Mouse (Mus musculus): ENCODE measurements around the gene Fap. TPM values are rescaled to one million over a fixed set of nuclear protein-coding genes. Genes with fewer than 3 reads are reported as not detected.

The Fap gene
- total and polyA plus RNA-seq, 2 experiments from 2014 or later: 0.52 to 0.77 TPM

DNA sequence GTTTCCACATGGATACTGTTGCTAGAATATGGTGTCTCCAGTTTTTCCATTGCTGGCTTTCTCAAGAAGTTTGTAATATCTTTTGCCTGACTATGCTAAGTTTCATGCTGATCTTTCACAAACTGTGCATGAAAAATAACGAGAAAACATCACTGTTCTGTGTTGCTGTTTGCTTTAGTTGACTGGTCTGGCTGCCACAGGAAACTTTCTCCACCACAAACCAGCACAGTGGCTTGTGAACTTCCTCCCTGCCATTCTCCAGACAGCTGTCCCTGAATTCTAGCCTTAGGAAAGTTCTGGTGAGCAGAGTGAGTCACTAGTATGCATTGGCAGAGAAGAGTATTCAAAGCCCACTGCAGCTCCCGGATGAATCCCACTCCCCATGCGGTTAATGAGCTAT, 1.1 kb upstream of the Fap start:
- Histone ChIP-seq H3K4me1 (ENCODE audit: insufficient read depth, low read length) (no peaks in the 10 kb centered on the region), H3K27ac (ENCODE audit: low read depth, low read length) (no peak overlapping the region), H3K4me3 (ENCODE audit: low read depth, low read length) (no peak overlapping the region), H3K9me3 (ENCODE audit: low read length) (no peaks in the 10 kb centered on the region), H3K4me2 (ENCODE audit: low read depth, low read length, poor library complexity, severe bottlenecking) (no peak overlapping the region), H3K9ac (replicated peaks; ENCODE audit: low read length, poor library complexity, severe bottlenecking) (no peak overlapping the region), H3K27me3 (ENCODE audit: insufficient read depth, low read length) (no peaks in the 10 kb centered on the region), H3K36me3 (ENCODE audit: insufficient read depth, low read length) (no peaks in the 10 kb centered on the region)
- no peak for ATAC-seq (ENCODE audit: low FRiP score)
- no peak for TF ChIP-seq CTCF (IDR thresholded peaks at IDR 0.05)
- no peak for DNase-seq (ENCODE audit: low spot score)
- WGBS: 82% methylated on average over 3 of the region's 3 CpGs

DNA sequence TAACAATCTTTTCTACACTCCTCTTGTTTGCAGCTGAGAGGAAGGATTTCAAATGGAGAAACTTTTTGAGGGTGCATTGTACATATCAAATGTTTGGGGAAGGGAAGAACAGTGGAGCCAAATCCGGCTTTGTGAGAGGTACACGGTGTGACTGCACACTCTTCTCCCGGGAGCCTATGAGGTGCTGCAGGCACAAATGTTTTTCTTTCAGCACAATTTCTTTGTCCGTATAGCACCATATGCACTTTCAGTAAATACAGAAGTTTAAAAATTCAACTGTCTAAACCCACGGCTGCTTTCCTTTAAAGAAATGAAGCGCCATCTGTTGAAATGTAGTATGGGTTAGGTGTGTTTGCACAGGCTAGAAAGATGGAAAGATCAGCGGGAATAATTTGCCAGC, 375 bp upstream of the Fap start:
- Histone ChIP-seq H3K27me3 (ENCODE audit: insufficient read depth, low read length) (no peaks in the 10 kb centered on the region), H3K4me3 (ENCODE audit: low read depth, low read length) (no peak overlapping the region), H3K9ac (replicated peaks; ENCODE audit: low read length, poor library complexity, severe bottlenecking) (no peak overlapping the region), H3K4me1 (ENCODE audit: insufficient read depth, low read length) (no peaks in the 10 kb centered on the region), H3K4me2 (ENCODE audit: low read depth, low read length, poor library complexity, severe bottlenecking) (no peak overlapping the region), H3K9me3 (ENCODE audit: low read length) (no peaks in the 10 kb centered on the region), H3K36me3 (ENCODE audit: insufficient read depth, low read length) (no peaks in the 10 kb centered on the region), H3K27ac (ENCODE audit: low read depth, low read length) (no peak overlapping the region)
- 83% methylated on average over 7 of the region's 7 CpGs for WGBS
- no peak for ATAC-seq (ENCODE audit: low FRiP score)
- no peak for DNase-seq (ENCODE audit: low spot score)
- no peak for TF ChIP-seq CTCF (IDR thresholded peaks at IDR 0.05)

DNA sequence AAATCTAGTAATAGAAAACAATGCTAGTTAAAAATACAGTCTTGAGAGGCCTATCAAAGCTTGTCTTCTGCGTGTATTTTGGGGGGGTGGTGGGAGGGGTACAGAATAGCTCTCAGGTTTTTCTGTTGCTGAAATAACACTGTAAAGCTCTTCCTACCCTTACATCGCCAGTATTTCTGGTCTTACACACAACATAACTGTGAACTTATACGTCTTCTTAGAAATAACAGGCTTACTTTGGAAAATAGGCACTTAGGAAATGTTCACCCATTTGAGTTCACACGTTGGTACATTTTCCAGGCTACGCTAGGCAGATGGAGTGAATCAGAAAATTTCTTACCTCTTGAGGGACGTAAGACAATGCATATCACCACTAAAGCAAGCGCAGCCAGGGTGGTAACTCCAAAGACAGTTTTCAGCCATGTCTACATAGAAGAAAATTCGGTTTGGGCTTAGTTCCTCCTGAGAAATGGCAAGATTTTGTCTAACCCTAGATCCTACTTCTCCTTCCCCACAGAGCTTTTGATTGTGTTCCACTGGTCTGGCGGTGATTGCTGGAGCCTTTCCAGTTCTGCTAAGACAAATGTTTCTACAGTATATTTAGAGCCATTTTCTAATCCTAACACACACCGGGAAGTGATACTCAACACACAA, 649 bp downstream of the Fap start:
- WGBS: 80% methylated on average over 10 of the region's 10 CpGs
- peak; percentile 4 for DNase-seq (ENCODE audit: low spot score)
- no peak overlapping the region for H3K4me3 ChIP-seq (ENCODE audit: low read depth, low read length)
- no peaks in the 10 kb centered on the region for H3K27me3 ChIP-seq (ENCODE audit: insufficient read depth, low read length)
- no peaks in the 10 kb centered on the region for H3K36me3 ChIP-seq (ENCODE audit: insufficient read depth, low read length)
- TF ChIP-seq CTCF (IDR thresholded peaks at IDR 0.05): no peak
- no peaks in the 10 kb centered on the region for H3K9me3 ChIP-seq (ENCODE audit: low read length)
- H3K4me2 ChIP-seq (ENCODE audit: low read depth, low read length, poor library complexity, severe bottlenecking): no peak overlapping the region
- ATAC-seq (ENCODE audit: low FRiP score): no peak
- H3K4me1 ChIP-seq (ENCODE audit: insufficient read depth, low read length): no peaks in the 10 kb centered on the region
- no peak overlapping the region for H3K9ac ChIP-seq (replicated peaks; ENCODE audit: low read length, poor library complexity, severe bottlenecking)
- H3K27ac ChIP-seq (ENCODE audit: low read depth, low read length): no peak overlapping the region

DNA sequence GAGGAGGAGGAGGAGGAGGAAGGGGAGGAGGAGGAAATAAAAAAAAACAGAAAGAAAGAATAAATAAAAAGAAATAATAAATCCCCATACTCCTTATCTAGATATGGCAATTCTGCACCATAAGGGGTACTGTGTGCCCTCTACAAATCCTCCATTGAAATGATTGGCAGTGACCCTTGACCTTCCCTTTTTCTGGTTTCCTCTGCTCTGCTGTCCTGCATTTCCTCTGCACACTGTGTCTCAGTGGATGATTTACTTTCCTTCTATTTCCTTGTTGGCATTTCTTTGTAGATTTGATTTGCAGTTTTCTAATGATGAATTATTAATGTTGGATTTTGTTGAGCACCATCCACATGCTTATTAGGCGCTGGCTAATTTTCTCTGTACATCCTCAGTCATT, 9.2 kb downstream of the Fap start:
- H3K4me3 ChIP-seq (ENCODE audit: low read depth, low read length): no peak overlapping the region
- H3K9me3 ChIP-seq (ENCODE audit: low read length): no peaks in the 10 kb centered on the region
- no peaks in the 10 kb centered on the region for H3K4me1 ChIP-seq (ENCODE audit: insufficient read depth, low read length)
- WGBS: 92% methylated on average over 1 of the region's 1 CpGs
- no peak for TF ChIP-seq CTCF (IDR thresholded peaks at IDR 0.05)
- no peak overlapping the region for H3K4me2 ChIP-seq (ENCODE audit: low read depth, low read length, poor library complexity, severe bottlenecking)
- no peaks in the 10 kb centered on the region for H3K36me3 ChIP-seq (ENCODE audit: insufficient read depth, low read length)
- DNase-seq (ENCODE audit: low spot score): no peak
- no peak for ATAC-seq (ENCODE audit: low FRiP score)
- no peak overlapping the region for H3K9ac ChIP-seq (replicated peaks; ENCODE audit: low read length, poor library complexity, severe bottlenecking)
- no peaks in the 10 kb centered on the region for H3K27me3 ChIP-seq (ENCODE audit: insufficient read depth, low read length)
- H3K27ac ChIP-seq (ENCODE audit: low read depth, low read length): no peak overlapping the region

DNA sequence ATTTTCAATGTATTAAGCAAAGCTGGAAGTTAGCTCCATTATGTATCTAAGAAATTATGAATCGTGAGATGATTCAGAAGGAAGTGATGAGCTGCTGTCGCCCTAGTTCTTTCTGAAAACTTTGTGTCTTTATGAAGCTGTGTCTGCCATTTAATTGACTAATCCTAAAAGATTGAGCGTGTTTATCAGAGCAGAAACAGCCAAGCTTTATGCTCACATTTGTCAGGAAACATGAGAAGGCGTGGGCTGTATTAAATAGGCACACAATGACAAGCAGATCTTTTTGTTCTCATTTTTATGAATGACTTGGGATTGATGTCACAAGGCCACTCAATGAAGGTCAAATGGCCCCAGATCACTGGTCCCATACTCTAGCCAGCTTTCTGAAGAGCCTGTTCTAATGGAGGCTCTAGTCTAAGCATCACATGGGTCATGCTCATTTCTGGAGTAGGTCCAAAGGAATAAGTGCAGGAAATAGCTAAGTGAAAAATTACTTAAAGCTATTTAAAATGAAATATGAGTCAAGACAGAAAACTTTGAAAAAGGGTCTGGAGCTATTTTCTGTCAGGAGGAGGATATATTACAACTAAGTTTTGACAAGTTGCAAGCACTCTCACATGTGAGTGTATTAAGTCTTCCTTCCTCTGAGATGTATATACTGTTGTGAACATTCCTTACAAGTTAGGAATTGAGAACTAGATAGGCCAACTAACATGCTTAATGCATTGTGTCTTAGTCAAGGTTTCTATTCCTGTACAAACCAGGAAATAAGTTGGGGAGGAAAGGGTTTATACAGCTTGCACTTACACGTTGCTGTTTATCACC, 11.0 kb downstream of the Fap start:
- Histone ChIP-seq H3K9ac (replicated peaks; ENCODE audit: low read length, poor library complexity, severe bottlenecking) (no peak overlapping the region), H3K4me3 (ENCODE audit: low read depth, low read length) (no peak overlapping the region), H3K9me3 (ENCODE audit: low read length) (no peaks in the 10 kb centered on the region), H3K36me3 (ENCODE audit: insufficient read depth, low read length) (no peaks in the 10 kb centered on the region), H3K27me3 (ENCODE audit: insufficient read depth, low read length) (no peaks in the 10 kb centered on the region), H3K27ac (ENCODE audit: low read depth, low read length) (no peak overlapping the region), H3K4me1 (ENCODE audit: insufficient read depth, low read length) (no peaks in the 10 kb centered on the region), H3K4me2 (ENCODE audit: low read depth, low read length, poor library complexity, severe bottlenecking) (no peak overlapping the region)
- TF ChIP-seq CTCF (IDR thresholded peaks at IDR 0.05): no peak
- 70% methylated on average over 5 of the region's 5 CpGs for WGBS
- DNase-seq (ENCODE audit: low spot score) (no peak), ATAC-seq (ENCODE audit: low FRiP score) (no peak)

DNA sequence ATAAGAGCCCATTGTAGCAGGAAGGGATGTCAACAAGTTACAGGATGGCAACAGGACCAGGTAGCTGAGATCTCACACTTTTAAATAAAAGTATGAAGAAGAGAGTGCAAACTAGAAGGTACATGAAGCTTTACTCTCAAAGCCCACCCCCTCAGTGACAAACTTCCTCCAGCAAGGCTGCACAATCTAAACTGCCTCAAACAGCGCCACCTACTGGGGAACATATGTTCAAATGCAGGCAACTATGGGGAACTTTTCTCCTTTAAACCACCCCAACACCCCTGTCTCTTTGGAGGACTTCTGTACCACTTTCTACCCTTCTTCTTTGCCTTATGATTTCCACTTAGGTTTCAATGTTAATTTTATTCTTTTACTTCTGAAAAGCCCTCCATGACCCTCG, 16.5 kb downstream of the Fap start:
- H3K4me1 ChIP-seq (ENCODE audit: insufficient read depth, low read length): no peaks in the 10 kb centered on the region
- ATAC-seq (ENCODE audit: low FRiP score) (no peak), DNase-seq (ENCODE audit: low spot score) (no peak)
- peak; percentile 26 for TF ChIP-seq CTCF (IDR thresholded peaks at IDR 0.05)
- no peaks in the 10 kb centered on the region for H3K36me3 ChIP-seq (ENCODE audit: insufficient read depth, low read length)
- no peak overlapping the region for H3K4me2 ChIP-seq (ENCODE audit: low read depth, low read length, poor library complexity, severe bottlenecking)
- 73% methylated on average over 2 of the region's 2 CpGs for WGBS
- H3K27ac ChIP-seq (ENCODE audit: low read depth, low read length): no peak overlapping the region
- H3K9me3 ChIP-seq (ENCODE audit: low read length): no peaks in the 10 kb centered on the region
- no peaks in the 10 kb centered on the region for H3K27me3 ChIP-seq (ENCODE audit: insufficient read depth, low read length)
- H3K9ac ChIP-seq (replicated peaks; ENCODE audit: low read length, poor library complexity, severe bottlenecking): no peak overlapping the region
- H3K4me3 ChIP-seq (ENCODE audit: low read depth, low read length): no peak overlapping the region

Measured in midbrain, postnatal 0 days (tissue).